Mouse (Mus musculus): ENCODE data around the gene Cabcoco1. TPM values are rescaled to one million over a fixed set of nuclear protein-coding genes. Genes with fewer than 3 reads are reported as not detected.

The Cabcoco1 gene
- total RNA-seq, 4 experiments from 2014 or later = 20.1 to 29.2 (median 22.5) TPM

DNA sequence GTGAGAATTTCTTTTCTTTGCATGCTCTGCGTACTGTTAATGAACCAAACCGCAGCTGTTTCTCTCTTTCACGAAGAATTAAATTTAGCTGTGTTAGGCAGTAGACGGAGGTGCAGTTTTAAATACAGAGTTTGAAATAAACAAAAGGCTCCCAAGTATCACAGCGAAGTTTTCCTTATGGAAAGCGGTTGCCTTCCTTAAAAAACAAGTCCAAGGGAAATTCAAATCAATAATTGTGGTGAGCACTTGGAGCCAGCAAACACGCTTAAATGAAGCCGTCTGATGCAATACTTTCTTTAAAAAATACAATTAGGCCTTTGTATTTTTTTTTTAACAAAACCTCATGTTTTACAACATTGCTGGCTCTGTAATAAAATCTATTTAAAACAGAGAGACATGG, 101.2 kb downstream of the Cabcoco1 start:
- DNase-seq (ENCODE audit: low spot score) = no peak

DNA sequence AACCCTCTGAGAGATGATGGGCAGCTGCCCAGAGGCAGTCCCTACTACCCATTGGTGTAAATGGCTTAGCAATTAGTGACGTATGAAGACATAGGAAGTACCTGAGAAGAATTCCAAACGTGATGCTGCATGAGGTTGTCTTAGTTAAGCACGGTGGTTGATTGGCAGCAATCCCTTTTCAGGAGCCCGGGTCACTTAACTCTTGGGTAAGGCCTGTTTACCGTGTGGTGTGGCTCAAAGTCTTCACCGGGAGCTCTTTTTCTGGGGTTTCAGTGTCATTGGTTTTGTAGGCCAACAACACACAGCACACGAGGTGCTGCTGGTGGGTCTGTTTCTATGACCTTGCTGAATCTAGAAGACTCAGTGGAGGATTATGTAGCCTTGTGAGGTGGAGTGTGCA, 105.9 kb downstream of the Cabcoco1 start:
- no peak for DNase-seq (ENCODE audit: low spot score)

DNA sequence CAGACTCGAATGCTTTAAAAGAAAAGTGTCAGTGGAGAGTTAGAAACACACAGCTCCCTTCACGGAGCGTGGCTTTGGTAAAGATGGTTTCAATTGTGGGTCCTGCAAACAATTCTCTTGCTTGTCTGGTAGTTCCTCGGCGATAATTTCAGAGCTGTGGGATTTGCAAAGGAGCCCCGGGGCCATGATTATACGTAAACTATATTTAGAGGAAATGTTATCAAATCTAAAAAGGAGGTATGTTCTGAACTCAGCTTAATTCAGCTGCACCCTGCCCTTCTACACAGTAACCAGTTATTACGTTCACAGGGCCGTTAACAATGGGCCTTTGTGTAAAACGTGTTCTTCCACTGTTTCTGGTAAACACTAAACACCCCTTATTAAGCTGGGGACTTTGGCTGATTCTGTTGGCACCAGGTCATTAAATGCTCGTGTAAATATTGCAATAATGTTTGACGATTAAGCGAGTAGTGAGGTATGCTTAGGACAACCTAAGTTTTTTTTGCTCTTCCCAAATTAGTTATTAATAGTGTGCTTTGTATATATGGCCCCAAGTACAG, 106.6 kb downstream of the Cabcoco1 start:
- no peak for DNase-seq (ENCODE audit: low spot score)

DNA sequence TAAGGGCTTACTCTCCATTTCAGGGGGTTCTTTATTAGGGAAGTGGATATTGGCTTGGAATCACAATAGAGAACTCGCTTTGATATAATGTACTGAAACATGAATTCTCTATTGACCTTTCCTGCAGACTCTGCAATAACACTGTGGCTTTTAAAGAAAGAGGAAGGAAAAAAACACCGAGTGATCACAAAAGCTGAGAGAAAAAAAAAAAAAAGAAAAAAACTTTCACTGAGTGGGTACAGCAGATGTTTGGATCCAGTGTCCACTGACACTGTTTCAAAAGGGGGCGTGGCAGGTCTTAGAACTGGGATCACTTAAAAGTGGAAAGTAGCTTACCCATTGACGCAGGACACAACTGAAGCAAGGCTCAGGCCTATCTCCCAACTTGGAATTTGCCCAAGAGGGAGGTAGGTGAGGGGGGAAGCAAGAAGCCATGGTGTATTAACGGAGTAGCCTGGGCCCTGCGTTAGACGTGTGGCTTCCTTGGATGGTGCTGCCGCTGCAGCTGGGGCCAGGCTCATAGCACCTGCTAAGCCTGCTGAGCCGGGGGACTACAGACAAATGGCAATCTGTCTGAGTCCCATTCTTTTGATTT, 107.6 kb downstream of the Cabcoco1 start:
- no peak for DNase-seq (ENCODE audit: low spot score)

DNA sequence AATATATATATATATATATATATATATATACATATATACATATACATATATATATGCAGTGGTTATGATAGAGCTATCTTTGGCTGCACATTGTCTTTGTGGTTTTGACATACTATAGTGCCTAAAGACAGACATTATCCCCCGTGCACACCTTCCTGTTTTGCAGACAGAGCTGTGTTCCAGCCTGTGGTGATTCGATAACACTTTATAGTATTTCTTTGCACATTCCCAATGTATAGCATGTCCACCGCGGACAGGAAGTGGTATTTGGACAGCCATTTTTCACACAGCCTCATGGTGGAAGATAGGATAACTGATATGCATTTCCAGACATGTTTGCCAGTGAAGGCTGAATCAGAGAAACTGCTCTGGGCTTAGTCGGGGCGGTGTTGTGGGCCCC, 110.3 kb downstream of the Cabcoco1 start:
- no peak for DNase-seq (ENCODE audit: low spot score)

DNA sequence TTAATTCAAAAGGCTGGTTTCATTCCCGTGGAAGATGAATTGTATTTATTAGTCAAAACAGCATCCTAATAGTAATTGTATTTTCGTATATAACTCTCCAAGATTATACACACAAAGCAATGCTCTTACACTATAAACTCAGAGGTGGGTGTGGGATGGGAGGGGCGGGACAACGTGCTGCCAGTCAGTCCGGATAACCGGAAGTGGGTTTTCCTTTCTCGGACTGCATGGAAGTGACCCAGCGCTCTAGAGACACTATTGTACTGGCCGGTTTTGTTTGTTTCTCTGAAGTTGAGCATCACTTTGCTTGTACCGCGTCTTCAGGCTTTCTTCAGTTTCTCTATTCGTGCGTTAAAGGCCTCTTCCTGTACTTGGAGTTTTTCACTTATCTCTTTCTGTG, 110.8 kb downstream of the Cabcoco1 start:
- DNase-seq (ENCODE audit: low spot score) = no peak

DNA sequence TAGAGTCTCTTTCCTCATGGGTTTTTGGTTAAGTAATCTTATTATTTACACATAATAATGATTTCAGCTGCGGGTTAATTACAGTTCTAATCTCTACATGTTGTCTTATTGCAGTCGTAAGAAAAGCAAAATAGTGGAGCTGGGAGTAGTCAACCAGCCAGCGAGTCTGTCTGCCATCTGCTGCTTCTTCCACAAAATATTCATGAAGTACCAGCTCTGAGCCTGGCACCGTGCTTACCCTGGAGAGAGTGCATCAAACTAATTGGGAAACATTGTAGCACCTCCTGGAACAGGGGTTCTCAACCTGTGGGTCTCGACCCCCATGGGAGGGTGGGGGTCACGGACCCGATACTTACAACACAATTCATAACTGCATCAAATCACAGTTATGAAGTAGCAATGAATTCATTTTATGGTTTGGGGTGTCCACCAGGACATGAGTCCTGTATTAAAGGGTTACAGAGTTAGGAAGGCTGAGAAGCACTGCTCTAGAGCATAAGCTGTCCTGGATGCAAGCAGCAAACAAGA, 121.2 kb downstream of the Cabcoco1 start:
- no peak for DNase-seq (ENCODE audit: low spot score)

DNA sequence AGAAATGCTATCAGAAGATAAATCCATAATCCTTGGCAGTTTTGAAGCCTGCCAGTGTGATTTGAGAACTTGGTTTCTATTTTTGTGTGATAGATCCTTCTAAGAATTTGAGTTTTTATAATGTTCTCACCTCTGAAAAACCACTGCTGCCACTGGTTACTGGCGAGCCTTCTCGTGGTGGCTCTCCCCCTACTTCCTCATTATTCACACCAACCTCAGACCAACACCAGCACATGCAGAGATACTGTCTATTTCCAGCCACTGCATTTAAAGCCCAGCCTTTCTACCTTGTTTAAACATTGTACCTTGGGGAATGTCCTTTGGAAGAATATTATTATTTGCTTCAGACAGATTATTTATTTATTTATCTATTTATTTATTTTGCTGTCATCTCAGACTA, 121.8 kb downstream of the Cabcoco1 start:
- no peak for DNase-seq (ENCODE audit: low spot score)

DNA sequence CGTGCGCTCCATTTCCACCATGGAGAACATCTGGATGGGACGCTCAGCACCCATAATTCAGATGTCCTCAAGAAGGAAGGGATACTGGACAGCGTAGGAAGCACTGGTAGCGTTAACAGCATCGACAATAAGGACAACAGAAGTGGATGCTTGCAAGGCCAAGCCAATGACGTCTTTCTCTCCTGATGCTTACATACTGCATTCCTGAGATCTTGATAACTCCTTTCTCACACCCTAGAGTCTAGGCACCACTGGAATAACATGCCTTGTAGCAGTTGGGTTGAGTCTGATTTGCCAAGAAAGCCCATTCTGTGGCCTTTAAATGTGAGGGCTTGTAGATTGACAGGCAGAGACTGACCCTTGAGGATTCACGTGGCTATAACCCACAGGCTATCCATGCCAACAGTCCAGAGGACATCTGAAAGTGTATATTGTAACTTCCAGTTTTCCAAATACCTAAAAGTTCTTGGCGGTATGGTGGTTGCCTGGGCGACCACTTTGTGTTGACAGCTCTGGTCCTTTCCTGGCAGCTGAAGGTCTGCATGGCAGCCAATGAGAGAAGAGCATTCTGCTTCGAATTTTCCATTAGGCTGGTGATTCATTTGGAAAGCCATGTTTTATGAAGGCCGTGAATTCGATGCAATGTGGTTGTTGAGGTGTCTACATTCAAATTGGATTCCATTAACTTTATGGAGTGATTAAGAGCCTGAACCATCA, 124.5 kb downstream of the Cabcoco1 start:
- DNase-seq (ENCODE audit: low spot score) = no peak

DNA sequence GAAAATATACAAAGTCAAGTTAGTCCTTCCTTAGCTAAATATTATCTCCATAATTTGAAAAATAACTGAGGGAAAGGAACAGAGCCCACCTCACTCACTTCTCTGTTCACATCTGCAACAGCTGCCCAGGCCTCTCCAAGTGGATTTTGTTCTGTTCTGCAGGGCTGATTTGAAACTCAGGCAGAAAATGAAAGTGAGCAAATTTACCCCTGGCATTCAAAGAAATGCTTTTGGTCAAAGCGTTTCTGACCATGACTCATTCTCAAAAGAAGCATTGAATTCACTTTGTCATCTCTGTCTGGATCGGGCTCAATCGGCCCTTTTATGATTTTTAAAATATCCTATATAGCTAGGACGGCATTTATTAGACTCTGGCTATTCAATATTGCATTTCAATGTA, 135.8 kb downstream of the Cabcoco1 start:
- no peak for DNase-seq (ENCODE audit: low spot score)

DNA sequence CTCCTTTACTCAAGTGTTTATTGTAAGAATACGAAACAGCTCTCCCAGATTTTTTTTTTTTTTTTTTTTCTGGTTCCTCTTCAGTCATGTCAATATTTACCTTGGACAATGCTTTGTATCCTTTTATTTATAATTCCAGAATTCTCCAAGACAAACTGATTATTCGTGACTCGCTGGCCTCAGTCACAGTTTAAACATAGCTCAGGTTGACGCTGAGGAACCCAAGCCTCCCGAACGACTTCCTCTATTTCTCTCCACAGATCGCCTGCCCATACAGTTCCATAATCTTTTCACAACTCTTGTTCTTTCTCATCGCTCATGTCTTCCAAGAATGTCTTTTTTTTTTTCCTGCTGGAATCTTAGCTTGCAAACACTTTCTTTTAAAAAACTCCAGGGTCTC, 144.9 kb downstream of the Cabcoco1 start:
- no peak for DNase-seq (ENCODE audit: low spot score)

DNA sequence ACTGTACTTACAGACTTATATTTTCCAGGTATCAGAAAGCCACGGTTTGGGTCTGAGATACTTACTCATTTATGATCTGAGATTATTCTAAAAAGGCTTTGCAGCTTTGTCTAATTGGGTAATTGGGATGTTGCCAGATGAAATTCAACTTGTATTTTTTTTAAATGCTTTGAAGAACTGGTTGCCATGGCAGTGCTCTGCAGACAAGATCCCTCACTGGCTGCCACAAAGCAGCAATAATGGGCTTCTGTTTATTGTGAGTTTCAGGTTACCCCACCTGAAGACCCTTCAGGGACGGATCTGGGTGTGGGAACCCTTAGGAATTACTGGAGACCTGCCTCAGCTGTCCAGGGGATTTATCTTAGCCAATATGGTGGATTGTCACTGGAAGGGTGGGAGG, 145.6 kb downstream of the Cabcoco1 start:
- DNase-seq (ENCODE audit: low spot score) = no peak

DNA sequence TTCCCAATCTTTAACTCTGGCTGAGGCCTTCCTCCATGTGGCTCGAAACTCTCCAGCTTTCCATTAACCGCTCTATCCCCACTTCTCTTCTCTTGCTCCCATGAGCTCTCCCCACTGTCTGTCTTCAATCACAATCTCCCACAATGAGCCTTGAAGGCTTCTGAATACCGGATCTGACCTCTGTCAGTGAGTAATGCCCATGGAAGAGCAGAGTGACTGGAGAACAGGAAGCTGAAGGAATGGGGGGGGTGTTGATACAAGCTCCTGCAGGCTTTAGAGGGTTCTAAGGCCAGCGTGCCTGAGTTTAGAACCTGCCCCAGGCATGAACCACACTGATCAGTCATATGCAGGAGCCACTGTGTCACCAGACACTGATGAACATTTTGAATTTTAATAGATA, 150.1 kb downstream of the Cabcoco1 start:
- no peak for DNase-seq (ENCODE audit: low spot score)

DNA sequence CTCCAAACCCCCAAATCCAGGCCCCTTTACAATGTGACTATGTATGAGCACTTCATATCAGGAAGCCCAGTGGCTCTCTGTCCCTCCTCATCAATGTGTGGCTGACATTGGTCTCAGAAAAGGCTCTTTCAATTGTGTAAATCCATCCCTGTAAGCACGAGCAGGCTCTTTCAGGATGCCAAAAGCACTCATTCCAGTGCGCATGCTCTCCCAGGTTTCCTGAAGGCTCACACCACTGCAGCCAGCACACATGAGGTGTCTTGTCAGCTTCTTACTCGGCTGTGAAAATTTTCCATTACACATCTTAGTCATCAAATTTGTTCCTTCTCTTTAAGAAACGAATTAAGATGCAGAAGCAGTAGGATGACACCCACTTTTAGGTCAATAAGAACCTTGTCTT, 152.9 kb downstream of the Cabcoco1 start:
- no peak for DNase-seq (ENCODE audit: low spot score)

DNA sequence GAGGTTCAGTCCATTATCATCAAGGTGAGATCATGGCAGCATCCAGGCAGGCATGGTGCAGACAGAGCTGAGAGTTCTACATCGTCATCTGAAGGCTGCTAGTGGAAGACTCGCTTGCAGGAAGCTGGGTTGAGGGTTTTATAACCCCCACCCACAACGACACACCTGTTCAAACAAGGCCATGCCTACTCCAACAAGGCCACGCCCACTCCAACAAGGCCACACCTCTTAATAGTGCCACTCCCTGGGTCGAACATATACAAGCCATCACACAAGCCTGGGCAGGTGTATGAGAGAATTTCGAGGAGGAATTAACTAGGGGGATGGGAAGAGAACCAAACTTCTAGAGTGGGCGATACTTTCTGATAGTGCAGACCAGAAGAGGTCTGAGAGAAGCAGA, 153.6 kb downstream of the Cabcoco1 start:
- no peak for DNase-seq (ENCODE audit: low spot score)

Other genes with a start within 250 kb of the Cabcoco1 start
- gene Tmem26, start 181.8 kb upstream of the Cabcoco1 start, total RNA-seq (2022) = under 1 TPM; 0.12 to 0.52 (median 0.37) TPM